Mouse (Mus musculus): ENCODE data around the gene Mmd2. TPM values are rescaled to one million over a fixed set of nuclear protein-coding genes. Genes with fewer than 3 reads are reported as not detected.

Mmd2 gene
- polyA plus RNA-seq, 1 experiment from 2014 or later = 1.7 TPM

DNA sequence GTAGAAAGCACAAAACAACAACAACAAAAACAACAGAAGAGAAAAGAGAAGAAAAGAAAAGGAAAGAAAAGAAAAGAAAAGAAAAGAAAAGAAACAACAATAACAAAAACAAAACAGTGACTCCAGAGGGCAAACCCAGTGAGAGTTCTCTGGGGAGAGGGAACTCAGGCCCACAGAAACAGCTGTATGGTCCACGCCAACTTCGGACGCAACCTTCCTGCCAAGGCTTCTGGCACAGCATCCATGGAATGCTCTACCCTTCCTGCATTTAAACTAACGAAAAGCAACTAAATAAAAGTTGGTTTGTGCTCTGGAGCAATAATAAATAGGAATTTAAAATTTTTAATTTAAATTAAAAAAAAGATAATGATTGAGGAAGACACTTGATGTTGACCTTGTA lies 51.9 kb downstream of the Mmd2 start:
- no peaks in the 10 kb centered on the region for H3K4me1 ChIP-seq (ENCODE audit: control insufficient read depth, insufficient read depth, low read length)
- no peak overlapping the region for H3K4me2 ChIP-seq (ENCODE audit: low read depth, low read length)
- no peak for ATAC-seq
- H3K27ac ChIP-seq (ENCODE audit: low read length) = no peak overlapping the region
- no peaks in the 10 kb centered on the region for H3K9me3 ChIP-seq (ENCODE audit: control insufficient read depth, low read length)
- H3K4me3 ChIP-seq (ENCODE audit: low read length) = no peak overlapping the region
- no peaks in the 10 kb centered on the region for H3K36me3 ChIP-seq (ENCODE audit: control insufficient read depth, insufficient read depth, low read length)
- H3K9ac ChIP-seq (ENCODE audit: low read depth, low read length) = no peak overlapping the region
- H3K27me3 ChIP-seq (replicated peaks; ENCODE audit: control insufficient read depth, insufficient read depth, low read length) = no peaks in the 10 kb centered on the region
- WGBS = 93% methylated on average over 4 of the region's 4 CpGs

DNA sequence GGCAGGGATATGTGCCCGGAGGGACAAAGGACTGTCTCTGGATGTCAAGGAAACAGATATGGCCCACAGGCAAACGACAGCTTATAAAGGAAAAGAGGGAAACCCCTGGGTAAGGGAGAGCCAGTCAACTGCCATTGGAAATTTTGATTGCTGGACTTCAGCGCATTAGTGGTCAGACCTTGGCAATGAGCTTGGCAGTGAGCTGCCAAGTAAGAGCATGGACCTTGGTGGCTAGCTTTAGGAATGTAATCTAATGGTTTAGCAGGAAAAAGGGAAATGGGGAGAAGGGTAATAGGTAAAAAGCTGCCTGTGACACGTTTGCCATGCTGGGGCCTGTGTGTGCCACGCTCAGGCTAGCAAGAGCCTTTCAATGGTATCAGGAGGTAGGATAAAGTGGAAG lies 52.7 kb downstream of the Mmd2 start:
- Histone ChIP-seq H3K9ac (ENCODE audit: low read depth, low read length) (no peak overlapping the region), H3K36me3 (ENCODE audit: control insufficient read depth, insufficient read depth, low read length) (no peaks in the 10 kb centered on the region), H3K4me1 (ENCODE audit: control insufficient read depth, insufficient read depth, low read length) (no peaks in the 10 kb centered on the region; the same call in 1 of the 2 replicates), H3K9me3 (ENCODE audit: control insufficient read depth, low read length) (no peaks in the 10 kb centered on the region), H3K27ac (ENCODE audit: low read length) (no peak overlapping the region), H3K4me2 (ENCODE audit: low read depth, low read length) (no peak overlapping the region), H3K4me3 (ENCODE audit: low read length) (no peak overlapping the region), H3K27me3 (replicated peaks; ENCODE audit: control insufficient read depth, insufficient read depth, low read length) (no peaks in the 10 kb centered on the region)
- 83% methylated on average over 5 of the region's 5 CpGs for WGBS
- no peak for ATAC-seq

DNA sequence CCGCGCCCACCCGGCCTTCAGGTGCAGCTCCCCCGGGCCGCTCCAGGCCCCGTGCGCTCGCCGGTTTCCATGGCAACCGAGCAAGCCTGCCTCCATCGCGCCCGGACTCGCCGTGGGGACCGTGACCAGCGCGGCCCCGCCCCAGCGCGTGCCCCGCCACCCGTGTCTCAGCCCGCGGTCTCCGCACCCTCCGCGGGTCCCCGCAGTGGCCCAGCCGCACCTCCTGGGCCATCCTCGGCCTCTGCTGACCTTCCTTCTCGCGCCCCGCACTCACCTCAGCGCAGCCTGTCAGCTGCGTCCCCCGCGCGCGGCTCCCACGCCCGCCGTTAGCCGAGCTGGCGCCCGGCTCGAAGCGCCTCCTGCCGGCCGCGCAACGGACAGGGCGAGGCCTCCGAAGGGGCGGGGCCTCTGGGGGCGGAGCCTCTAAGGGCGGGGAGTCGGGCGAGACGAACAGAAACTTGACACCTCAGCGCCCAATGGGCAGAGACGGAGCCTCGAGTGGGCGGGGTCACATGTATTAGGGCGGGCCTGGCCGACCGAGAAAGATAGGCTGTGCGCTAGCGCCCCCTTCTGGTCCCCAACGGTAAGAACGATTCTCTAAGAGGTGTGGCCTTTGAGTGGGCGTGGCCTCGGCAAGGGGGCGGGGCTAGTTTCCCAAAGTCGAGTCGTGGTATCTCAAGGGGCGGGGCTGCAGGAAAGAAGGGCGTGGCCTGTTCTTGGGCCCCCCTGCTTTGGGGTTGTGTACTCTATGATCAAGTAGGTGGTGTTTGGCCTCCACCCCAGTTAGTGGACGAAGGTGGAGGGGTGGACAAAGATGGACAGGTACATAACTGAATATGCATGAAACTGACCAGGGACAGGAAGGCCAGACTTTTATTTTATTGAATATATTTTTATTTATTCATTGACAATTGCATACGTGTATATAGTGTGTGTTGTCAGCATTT lies 57.6 kb downstream of the Mmd2 start, which contains the start of gene Radil:
Gene Radil (minus strand): TSS at position 393 of the 947 bp plus-strand sequence.
- 2% methylated on average over 77 of the region's 80 CpGs for WGBS
- H3K4me2 ChIP-seq (ENCODE audit: low read depth, low read length) = peak within 1 kb of the TSS; percentile 100
- H3K27me3 ChIP-seq (replicated peaks; ENCODE audit: control insufficient read depth, insufficient read depth, low read length) = peaks cover 4% of the 10 kb centered on the region
- peak within 1 kb of the TSS; percentile 68 for H3K4me3 ChIP-seq (ENCODE audit: low read length)
- H3K9me3 ChIP-seq (ENCODE audit: control insufficient read depth, low read length) = no peaks in the 10 kb centered on the region
- H3K36me3 ChIP-seq (ENCODE audit: control insufficient read depth, insufficient read depth, low read length) = no peaks in the 10 kb centered on the region
- peak; percentile 95 for ATAC-seq
- peak within 1 kb of the TSS; percentile 74 for H3K9ac ChIP-seq (ENCODE audit: low read depth, low read length)
- H3K4me1 ChIP-seq (ENCODE audit: control insufficient read depth, insufficient read depth, low read length) = peaks cover 7% of the 10 kb centered on the region; the same call in 1 of the 2 replicates
- H3K27ac ChIP-seq (ENCODE audit: low read length) = no peak within 1 kb of the TSS

DNA sequence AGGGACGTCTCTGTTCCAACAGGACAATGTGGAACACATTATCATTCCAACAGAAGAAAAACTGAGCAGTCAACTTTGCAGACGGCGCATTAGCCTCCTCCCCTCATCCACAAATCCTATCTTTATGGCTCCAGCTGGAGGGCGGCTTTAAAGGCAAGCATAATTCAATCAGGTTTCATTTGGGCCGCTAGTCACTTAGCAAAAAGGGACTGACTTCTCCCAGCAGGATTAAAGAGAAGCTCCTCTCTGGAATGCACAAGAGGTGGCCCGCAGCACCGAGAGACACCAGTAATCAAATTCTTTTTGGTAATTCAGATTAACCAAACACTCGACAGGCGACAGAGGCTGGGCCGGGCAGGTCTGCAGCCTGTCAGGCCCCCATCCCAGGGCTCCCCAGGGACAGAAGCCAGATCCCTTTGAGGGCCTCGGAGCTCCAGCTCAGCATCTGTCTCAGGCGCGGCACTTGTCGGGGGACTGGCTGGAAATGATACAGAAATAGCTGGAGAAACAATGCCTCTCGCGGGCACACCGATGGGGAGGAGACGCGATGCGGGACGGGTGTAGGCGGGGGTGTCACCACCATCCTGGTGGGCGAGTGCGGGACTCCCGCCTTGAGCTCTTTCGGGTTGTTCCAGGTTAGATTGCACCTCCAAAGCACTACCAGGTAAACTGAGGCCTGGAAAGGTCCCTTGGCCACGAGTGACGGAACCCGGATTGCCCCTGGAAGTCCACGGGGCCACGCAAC lies 58.5 kb downstream of the Mmd2 start:
- peak overlapping the region; percentile 100 for H3K4me2 ChIP-seq (ENCODE audit: low read depth, low read length)
- peaks cover 4% of the 10 kb centered on the region for H3K27me3 ChIP-seq (replicated peaks; ENCODE audit: control insufficient read depth, insufficient read depth, low read length)
- H3K4me1 ChIP-seq (ENCODE audit: control insufficient read depth, insufficient read depth, low read length) = peaks cover 7% of the 10 kb centered on the region; the same call in 1 of the 2 replicates
- no peaks in the 10 kb centered on the region for H3K9me3 ChIP-seq (ENCODE audit: control insufficient read depth, low read length)
- no peaks in the 10 kb centered on the region for H3K36me3 ChIP-seq (ENCODE audit: control insufficient read depth, insufficient read depth, low read length)
- peak overlapping the region; percentile 68 for H3K4me3 ChIP-seq (ENCODE audit: low read length)
- H3K27ac ChIP-seq (ENCODE audit: low read length) = no peak overlapping the region
- H3K9ac ChIP-seq (ENCODE audit: low read depth, low read length) = peak overlapping the region; percentile 74
- ATAC-seq = peak; percentile 26; the same call in 1 of the 2 replicates
- 2% methylated on average over 31 of the region's 31 CpGs for WGBS

DNA sequence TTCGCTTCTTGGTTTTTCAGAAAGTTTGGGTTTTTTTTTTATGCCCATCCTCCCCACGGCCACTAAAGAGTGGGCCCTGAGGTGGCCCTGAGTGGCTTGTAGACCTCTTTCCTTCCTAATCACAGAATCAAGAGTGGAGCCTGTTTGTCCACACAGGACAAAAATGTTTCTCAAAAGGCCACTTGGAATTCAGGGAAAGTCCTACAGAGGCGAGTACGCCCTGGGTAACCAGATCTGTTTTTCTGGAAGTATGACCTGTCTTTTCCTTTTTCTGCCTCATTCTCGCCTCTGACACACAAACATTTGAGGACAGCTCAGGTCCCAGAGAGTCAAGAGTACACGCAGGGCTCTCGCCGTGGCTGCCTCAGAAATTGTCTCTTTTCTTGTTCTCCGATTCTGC lies 59.2 kb downstream of the Mmd2 start:
- peaks cover 11% of the 10 kb centered on the region for H3K4me1 ChIP-seq (ENCODE audit: control insufficient read depth, insufficient read depth, low read length)
- no peak overlapping the region for H3K27ac ChIP-seq (ENCODE audit: low read length)
- ATAC-seq = no peak
- H3K27me3 ChIP-seq (replicated peaks; ENCODE audit: control insufficient read depth, insufficient read depth, low read length) = peaks cover 4% of the 10 kb centered on the region
- no peak overlapping the region for H3K4me2 ChIP-seq (ENCODE audit: low read depth, low read length)
- no peak overlapping the region for H3K9ac ChIP-seq (ENCODE audit: low read depth, low read length)
- H3K9me3 ChIP-seq (ENCODE audit: control insufficient read depth, low read length) = no peaks in the 10 kb centered on the region
- H3K4me3 ChIP-seq (ENCODE audit: low read length) = no peak overlapping the region
- no peaks in the 10 kb centered on the region for H3K36me3 ChIP-seq (ENCODE audit: control insufficient read depth, insufficient read depth, low read length)
- WGBS = 54% methylated on average over 9 of the region's 9 CpGs

DNA sequence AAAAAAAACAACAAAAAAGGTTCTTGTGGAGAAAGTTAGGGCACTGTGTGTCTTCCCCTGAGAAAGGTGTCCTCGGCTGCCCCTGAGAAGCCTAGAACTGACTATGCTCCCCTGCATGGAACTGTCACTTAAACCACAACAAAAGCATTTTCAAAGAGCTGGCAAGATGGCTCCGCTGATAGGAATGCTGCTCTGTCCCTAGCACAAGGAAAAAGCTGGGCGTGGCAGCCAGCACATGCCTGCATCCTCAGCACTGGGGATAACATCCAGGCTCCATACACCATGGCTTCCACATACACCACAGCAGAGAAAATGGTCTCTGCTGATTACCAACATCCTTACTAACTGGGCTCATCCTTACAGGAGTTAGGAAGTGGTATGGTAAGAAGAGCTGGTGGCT lies 61.5 kb downstream of the Mmd2 start:
- no peak for ATAC-seq

GRCm38 (mm10) chr5:142546344-142546743 lies 62.3 kb downstream of the Mmd2 start:
- peaks cover 11% of the 10 kb centered on the region for H3K4me1 ChIP-seq (ENCODE audit: control insufficient read depth, insufficient read depth, low read length)
- 36% methylated on average over 5 of the region's 5 CpGs for WGBS
- no peak for ATAC-seq
- H3K9ac ChIP-seq (ENCODE audit: low read depth, low read length) = no peak overlapping the region
- H3K27me3 ChIP-seq (replicated peaks; ENCODE audit: control insufficient read depth, insufficient read depth, low read length) = peaks cover 4% of the 10 kb centered on the region
- H3K4me2 ChIP-seq (ENCODE audit: low read depth, low read length) = no peak overlapping the region
- H3K27ac ChIP-seq (ENCODE audit: low read length) = no peak overlapping the region
- no peak overlapping the region for H3K4me3 ChIP-seq (ENCODE audit: low read length)
- no peaks in the 10 kb centered on the region for H3K36me3 ChIP-seq (ENCODE audit: control insufficient read depth, insufficient read depth, low read length)
- H3K9me3 ChIP-seq (ENCODE audit: control insufficient read depth, low read length) = no peaks in the 10 kb centered on the region

More for the DNA sequence above, 61.5 kb downstream of the Mmd2 start:
- Histone ChIP-seq H3K27ac (ENCODE audit: low read length) (no peak overlapping the region), H3K9ac (ENCODE audit: low read depth, low read length) (no peak overlapping the region), H3K4me3 (ENCODE audit: low read length) (no peak overlapping the region), H3K4me2 (ENCODE audit: low read depth, low read length) (no peak overlapping the region), H3K9me3 (ENCODE audit: control insufficient read depth, low read length) (no peaks in the 10 kb centered on the region), H3K27me3 (replicated peaks; ENCODE audit: control insufficient read depth, insufficient read depth, low read length) (peaks cover 4% of the 10 kb centered on the region), H3K36me3 (ENCODE audit: control insufficient read depth, insufficient read depth, low read length) (no peaks in the 10 kb centered on the region), H3K4me1 (ENCODE audit: control insufficient read depth, insufficient read depth, low read length) (peaks cover 11% of the 10 kb centered on the region)
- WGBS = 77% methylated on average over 3 of the region's 3 CpGs

- Histone ChIP-seq H3K4me1 (ENCODE audit: control insufficient read depth, insufficient read depth, low read length) (peaks cover 6% of the 10 kb centered on the region), H3K9me3 (ENCODE audit: control insufficient read depth, low read length) (no peaks in the 10 kb centered on the region), H3K4me2 (ENCODE audit: low read depth, low read length) (no peak overlapping the region), H3K36me3 (ENCODE audit: control insufficient read depth, insufficient read depth, low read length) (no peaks in the 10 kb centered on the region), H3K27ac (ENCODE audit: low read length) (no peak overlapping the region), H3K9ac (ENCODE audit: low read depth, low read length) (no peak overlapping the region), H3K4me3 (ENCODE audit: low read length) (no peak overlapping the region), H3K27me3 (replicated peaks; ENCODE audit: control insufficient read depth, insufficient read depth, low read length) (no peaks in the 10 kb centered on the region)
- no peak for ATAC-seq
- 57% methylated on average over 5 of the region's 5 CpGs for whole genome bisulfite sequencing
Observed at GRCm38 (mm10) chr5:142545014-142545795, 63.4 kb downstream of the Mmd2 start.

- Histone ChIP-seq H3K9me3 (ENCODE audit: control insufficient read depth, low read length) (no peaks in the 10 kb centered on the region), H3K27me3 (replicated peaks; ENCODE audit: control insufficient read depth, insufficient read depth, low read length) (no peaks in the 10 kb centered on the region), H3K4me3 (ENCODE audit: low read length) (no peak overlapping the region), H3K4me2 (ENCODE audit: low read depth, low read length) (no peak overlapping the region), H3K9ac (ENCODE audit: low read depth, low read length) (no peak overlapping the region), H3K4me1 (ENCODE audit: control insufficient read depth, insufficient read depth, low read length) (no peaks in the 10 kb centered on the region), H3K36me3 (ENCODE audit: control insufficient read depth, insufficient read depth, low read length) (no peaks in the 10 kb centered on the region), H3K27ac (ENCODE audit: low read length) (no peak overlapping the region)
- ATAC-seq = no peak
- WGBS = 82% methylated on average over 3 of the region's 3 CpGs
Observed at GRCm38 (mm10) chr5:142537286-142537685, 71.3 kb downstream of the Mmd2 start.

All from intestine, embryonic 16.5 days (tissue).